In the genomic region with DNA sequence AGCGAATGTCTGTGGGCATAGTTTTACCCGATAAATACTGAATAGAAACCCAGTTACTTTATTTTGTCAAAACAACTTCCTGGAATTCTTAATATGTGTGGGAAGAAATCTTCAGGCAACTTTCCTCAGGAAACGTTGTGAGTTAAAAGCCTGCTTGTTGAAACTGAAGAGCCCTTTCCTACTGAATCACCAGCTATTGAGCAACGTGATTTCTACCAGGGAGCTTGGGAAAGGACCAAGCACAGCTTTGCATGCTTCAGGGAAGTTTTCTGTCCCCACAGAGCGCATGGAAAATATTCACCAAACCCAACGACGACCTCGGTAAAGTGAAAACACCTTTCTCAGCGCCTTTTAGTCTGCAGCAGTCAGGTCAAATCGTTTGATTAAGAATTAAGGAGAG, we compare ENCODE assay signal across 23 mouse cellular contexts. TPM values are rescaled to one million over a fixed set of nuclear protein-coding genes. Genes with fewer than 3 reads are reported as not detected.
"Had no signal": no experiment of that assay in that cellular context is flagged by ENCODE, and none has a peak within 500 bp of the region (broad histone marks: within the 10 kb centered on the region; RNA-seq: fewer than 3 reads in every experiment).

No protein-coding gene starts in this region.

- DNase-seq: midbrain, embryonic 14.5 days; right cerebral cortex, postnatal 14 days; thymus, adult 2 months; thymus, postnatal 25 days; thymus, postnatal 4 days had no signal

- H3K4me1 ChIP-seq: liver, embryonic 12.5 days; lung, embryonic 15.5 days; midbrain, embryonic 10.5 days; midbrain, embryonic 12.5 days; neural tube, embryonic 13.5 days; neural tube, embryonic 15.5 days; stomach, embryonic 15.5 days had no signal

- H3K4me3 ChIP-seq: liver, embryonic 12.5 days; lung, embryonic 15.5 days; midbrain, embryonic 10.5 days; midbrain, embryonic 12.5 days; myocyte; neural tube, embryonic 13.5 days; neural tube, embryonic 15.5 days; stomach, embryonic 15.5 days had no signal

RNA-seq across cellular contexts. Expression of a gene that starts 15.9 kb away (rescaled TPM):
- total RNA-seq: megakaryocyte, adult 5-6 weeks; megakaryocyte-erythroid progenitor cell, adult 5-6 weeks had no signal
- polyA plus RNA-seq: liver, embryonic 14.5 days; midbrain, embryonic 10.5 days; midbrain, embryonic 12.5 days; midbrain, embryonic 14.5 days; myocyte; neural tube, embryonic 11.5 days; testis, adult 2 months had no signal

RNA-seq across cellular contexts. Expression of a gene that starts 31.5 kb away (rescaled TPM):
- total RNA-seq: megakaryocyte, adult 5-6 weeks; megakaryocyte-erythroid progenitor cell, adult 5-6 weeks had no signal
- polyA plus RNA-seq: liver, embryonic 14.5 days; liver, embryonic 16.5 days; spleen, adult 2 months; stomach, postnatal 0 days; thymus, adult 2 months; urinary bladder, adult 2 months had no signal

RNA-seq across cellular contexts. Expression of a gene that starts 31.8 kb away (rescaled TPM):
- total RNA-seq: megakaryocyte, adult 5-6 weeks; megakaryocyte-erythroid progenitor cell, adult 5-6 weeks had no signal
- polyA plus RNA-seq: myocyte had no signal

RNA-seq across cellular contexts. Expression of a gene that starts 55.3 kb away (rescaled TPM):
- total RNA-seq: megakaryocyte, adult 5-6 weeks; megakaryocyte-erythroid progenitor cell, adult 5-6 weeks had no signal
- polyA plus RNA-seq: liver, embryonic 12.5 days; liver, embryonic 14.5 days; liver, embryonic 16.5 days; lung, embryonic 15.5 days; midbrain, embryonic 10.5 days; midbrain, embryonic 12.5 days; midbrain, embryonic 14.5 days; midbrain, embryonic 16.5 days; myocyte; neural tube, embryonic 11.5 days; spleen, adult 2 months; stomach, embryonic 15.5 days; stomach, postnatal 0 days; testis, adult 2 months; urinary bladder, adult 2 months had no signal
